Mouse (Mus musculus) lung, embryonic 14.5 days (tissue): ENCODE measurements around the gene Aim2. TPM values are rescaled to one million over a fixed set of nuclear protein-coding genes. Genes with fewer than 3 reads are reported as not detected.

Experiments
- ATAC-seq: fragments of 200-750 bp; cut with Nextera tagmentation; 2 replicates; pipeline ENCODE4 v1.8.0; 2017; ENCODE audit warnings: mild to moderate bottlenecking, moderate TSS enrichment, moderate library complexity; ENCODE audit not compliant: insufficient read depth
- DNase-seq: peaks from one replicate; pipeline ENCODE4 v3.0.0-alpha.2; 2015
- H3K27ac ChIP-seq: fragments of 300-500 bp; sonication (generic); 2 replicates; pipeline ENCODE4 v1.5.1; 2014; ENCODE audit warnings: low read depth, mild to moderate bottlenecking, moderate library complexity
- H3K27me3 ChIP-seq: fragments of 300-500 bp; sonication (generic); 2 replicates; pipeline ENCODE4 v1.6.1; 2014; ENCODE audit warnings: low read length, control low read depth; ENCODE audit not compliant: insufficient read depth
- H3K36me3 ChIP-seq: fragments of 300-500 bp; sonication (generic); 2 replicates; pipeline ENCODE4 v1.6.1; 2014; ENCODE audit warnings: control low read depth; ENCODE audit not compliant: insufficient read depth
- H3K4me1 ChIP-seq: fragments of 300-500 bp; sonication (generic); 2 replicates; pipeline ENCODE4 v1.6.1; 2014; ENCODE audit warnings: antibody characterized with exemption, control low read depth; ENCODE audit not compliant: insufficient read depth
- H3K4me2 ChIP-seq: fragments of 300-500 bp; sonication (generic); 2 replicates; pipeline ENCODE4 v1.6.1; 2014; ENCODE audit warnings: mild to moderate bottlenecking
- H3K4me3 ChIP-seq: fragments of 300-500 bp; sonication (generic); 2 replicates; pipeline ENCODE4 v1.5.1; 2014; ENCODE audit warnings: low read depth, low read length
- H3K9ac ChIP-seq: fragments of 300-500 bp; sonication (generic); 2 replicates; pipeline ENCODE4 v1.6.1; 2014
- H3K9me3 ChIP-seq: fragments of 300-500 bp; sonication (generic); 2 replicates; pipeline ENCODE4 v1.6.1; 2016; ENCODE audit warnings: low read depth, low read length, control low read depth
- CTCF ChIP-seq: IDR thresholded peaks from 2 replicates; pipeline ENCODE4 v1.5.1; 2016; ENCODE audit warnings: antibody characterized with exemption, low read depth
- WGBS: fragments of 180-500 bp; shearing (Covaris S2); extraction: QIAGEN DNeasy Blood & Tissue Kit; methylation state at CpG from one replicate; pipeline ENCODE4 v1.1.7; 2014; 5-methylcytosine and 5-hydroxymethylcytosine counted together
- polyA plus RNA-seq: library from polyadenylated mRNA; unstranded; fragments of >200 nt; fragmentation: Nextera tagmentation; extraction: Ambion mirVana; gene quantifications from 2 replicates; pipeline ENCODE4 v1.2.1, GENCODE M21; 2014

Gene Aim2
- polyA plus RNA-seq, 1 experiment from 2014 or later = 0.92 TPM

- no peak for ATAC-seq
Observed at GRCm38 (mm10) chr1:173345112-173345511, 5.6 kb upstream of the Aim2 start.

DNA sequence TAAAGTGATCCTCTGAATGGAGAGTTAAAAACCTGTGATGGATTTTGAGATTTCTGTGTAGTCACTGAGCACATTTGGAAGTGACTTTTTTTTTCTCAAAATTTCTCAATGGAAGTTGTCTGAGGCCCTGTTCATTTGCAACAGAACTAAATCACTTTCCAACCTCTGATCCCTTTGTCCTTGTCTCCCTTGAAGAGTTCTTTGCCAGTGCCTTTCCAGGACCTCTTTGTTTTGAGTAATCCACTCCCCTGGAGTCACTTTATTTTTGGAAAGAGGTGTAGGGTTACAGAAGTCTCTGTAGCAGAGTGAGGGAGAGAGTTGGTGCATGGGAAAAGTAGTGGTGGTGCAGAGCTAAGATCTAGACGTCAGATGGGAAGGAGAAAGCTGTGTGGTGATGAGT is 2.2 kb upstream of the Aim2 start:
- Histone ChIP-seq H3K4me3 (no peak overlapping the region), H3K27me3 (no peaks in the 10 kb centered on the region), H3K4me1 (no peaks in the 10 kb centered on the region), H3K9ac (no peak overlapping the region), H3K9me3 (no peaks in the 10 kb centered on the region), H3K27ac (no peak overlapping the region), H3K36me3 (no peaks in the 10 kb centered on the region), H3K4me2 (no peak overlapping the region)
- 7% methylated on average over 1 of the region's 1 CpGs for WGBS
- DNase-seq (no peak), ATAC-seq (no peak)
- no peak for TF ChIP-seq CTCF

More at GRCm38 (mm10) chr1:173345112-173345511, 5.6 kb upstream of the Aim2 start:
- Histone ChIP-seq H3K9me3 (no peaks in the 10 kb centered on the region), H3K9ac (no peak overlapping the region), H3K4me3 (no peak overlapping the region), H3K27ac (no peak overlapping the region), H3K36me3 (no peaks in the 10 kb centered on the region), H3K27me3 (no peaks in the 10 kb centered on the region), H3K4me1 (no peaks in the 10 kb centered on the region), H3K4me2 (no peak overlapping the region)
- 84% methylated on average over 4 of the region's 4 CpGs for whole genome bisulfite sequencing
- no peak for TF ChIP-seq CTCF
- no peak for DNase-seq

DNA sequence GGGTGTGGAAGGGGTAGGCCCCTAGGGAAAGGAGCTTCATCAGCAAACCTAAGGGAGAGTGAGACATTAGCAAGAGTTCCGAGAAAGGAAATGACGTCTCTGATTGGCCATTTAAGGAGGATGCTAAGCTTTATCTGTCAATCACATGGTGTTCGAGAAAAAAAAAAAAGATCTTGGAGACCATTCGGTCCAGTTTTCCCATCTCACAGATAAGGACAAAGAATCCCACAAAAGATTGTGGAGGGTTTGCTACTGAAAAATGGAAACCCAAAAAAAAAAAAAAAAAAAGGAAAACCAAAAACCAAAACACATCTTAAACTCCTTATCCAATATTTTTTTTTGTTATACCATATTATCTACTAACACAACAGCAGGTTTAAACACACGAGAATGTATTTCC is 1.5 kb upstream of the Aim2 start:
- no peak for DNase-seq
- no peak for TF ChIP-seq CTCF

GRCm38 (mm10) chr1:173349946-173350345 is 733 bp upstream of the Aim2 start:
- no peaks in the 10 kb centered on the region for H3K27me3 ChIP-seq
- no peaks in the 10 kb centered on the region for H3K36me3 ChIP-seq
- peak; percentile 81 for DNase-seq
- peak; percentile 96 for ATAC-seq
- no peaks in the 10 kb centered on the region for H3K9me3 ChIP-seq
- H3K27ac ChIP-seq = no peak overlapping the region
- peak overlapping the region; percentile 59 for H3K4me2 ChIP-seq
- H3K9ac ChIP-seq = 0 out of 2 replicates have a peak overlapping the region, but pooled peaks have one; percentile 11
- no peaks in the 10 kb centered on the region for H3K4me1 ChIP-seq
- peak overlapping the region; percentile 23 for H3K4me3 ChIP-seq
- no peak for TF ChIP-seq CTCF
- 1% methylated on average over 6 of the region's 6 CpGs for WGBS

More for the DNA sequence above, 1.5 kb upstream of the Aim2 start:
- Histone ChIP-seq H3K9ac (no peak overlapping the region), H3K27me3 (no peaks in the 10 kb centered on the region), H3K27ac (no peak overlapping the region), H3K36me3 (no peaks in the 10 kb centered on the region), H3K4me1 (no peaks in the 10 kb centered on the region), H3K9me3 (no peaks in the 10 kb centered on the region), H3K4me3 (no peak overlapping the region), H3K4me2 (no peak overlapping the region)
- 60% methylated on average over 5 of the region's 5 CpGs for WGBS
- ATAC-seq = no peak

- no peak for DNase-seq
Observed at GRCm38 (mm10) chr1:173355107-173355846, 4.6 kb downstream of the Aim2 start.

DNA sequence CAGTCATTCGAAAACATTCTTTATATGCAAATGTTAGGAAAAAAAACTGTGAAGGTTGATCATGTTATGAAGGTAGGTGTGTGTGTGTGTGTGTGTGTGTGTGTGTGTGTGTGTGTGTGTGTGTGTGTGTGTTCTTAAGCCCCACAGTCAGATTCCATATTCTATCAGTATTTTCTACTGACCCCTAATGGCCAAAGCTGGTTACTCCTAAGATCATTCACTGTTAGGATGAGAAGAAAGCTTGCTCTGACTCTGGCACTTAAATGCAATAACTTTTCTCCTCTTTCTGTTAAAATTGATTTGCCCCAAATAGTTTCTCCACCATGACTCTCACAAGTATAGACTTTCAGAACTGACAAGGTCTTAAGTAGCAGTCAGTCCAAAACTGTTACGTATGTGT is 6.0 kb downstream of the Aim2 start:
- 79% methylated on average over 2 of the region's 2 CpGs for WGBS
- ATAC-seq = no peak
- H3K4me1 ChIP-seq = no peaks in the 10 kb centered on the region
- no peak overlapping the region for H3K9ac ChIP-seq
- H3K9me3 ChIP-seq = no peaks in the 10 kb centered on the region
- no peaks in the 10 kb centered on the region for H3K36me3 ChIP-seq
- H3K27ac ChIP-seq = no peak overlapping the region
- no peak overlapping the region for H3K4me2 ChIP-seq
- no peak; the same call in 1 of the 2 replicates for TF ChIP-seq CTCF
- no peak for DNase-seq
- H3K4me3 ChIP-seq = no peak overlapping the region
- no peaks in the 10 kb centered on the region for H3K27me3 ChIP-seq

More at GRCm38 (mm10) chr1:173355107-173355846, 4.6 kb downstream of the Aim2 start:
- Histone ChIP-seq H3K27me3 (no peaks in the 10 kb centered on the region), H3K36me3 (no peaks in the 10 kb centered on the region), H3K4me3 (no peak overlapping the region), H3K9me3 (no peaks in the 10 kb centered on the region), H3K9ac (no peak overlapping the region), H3K27ac (no peak overlapping the region), H3K4me2 (no peak overlapping the region), H3K4me1 (no peaks in the 10 kb centered on the region)
- WGBS = 73% methylated on average over 7 of the region's 7 CpGs
- no peak for TF ChIP-seq CTCF
- ATAC-seq = no peak

- H3K4me2 ChIP-seq = no peak overlapping the region
- 48% methylated on average over 4 of the region's 4 CpGs for WGBS
- no peaks in the 10 kb centered on the region for H3K9me3 ChIP-seq
- H3K27me3 ChIP-seq = no peaks in the 10 kb centered on the region
- ATAC-seq = no peak
- no peak overlapping the region for H3K4me3 ChIP-seq
- no peak overlapping the region for H3K9ac ChIP-seq
- TF ChIP-seq CTCF = no peak
- H3K4me1 ChIP-seq = no peaks in the 10 kb centered on the region
- no peak for DNase-seq
- no peak overlapping the region for H3K27ac ChIP-seq
- H3K36me3 ChIP-seq = no peaks in the 10 kb centered on the region
Observed at GRCm38 (mm10) chr1:173357799-173358198, 7.1 kb downstream of the Aim2 start.
